Mouse (Mus musculus) heart, adult 8-10 months (tissue): ENCODE data around the gene Mnd1. TPM values are rescaled to one million over a fixed set of nuclear protein-coding genes. Genes with fewer than 3 reads are reported as not detected.

ENCODE experiments used
- DNase-seq: peaks from one replicate; pipeline ENCODE4 v3.0.0; 2022; ENCODE audit warnings: low spot score
- total RNA-seq, 4 experiments: library from RNA; stranded (reverse); gene quantifications; 2 replicates each; pipeline ENCODE4 v1.2.4; 2022

Gene Mnd1
- total RNA-seq, 4 experiments from 2014 or later, result 1.9 to 3.4 (median 2.3) TPM

DNA sequence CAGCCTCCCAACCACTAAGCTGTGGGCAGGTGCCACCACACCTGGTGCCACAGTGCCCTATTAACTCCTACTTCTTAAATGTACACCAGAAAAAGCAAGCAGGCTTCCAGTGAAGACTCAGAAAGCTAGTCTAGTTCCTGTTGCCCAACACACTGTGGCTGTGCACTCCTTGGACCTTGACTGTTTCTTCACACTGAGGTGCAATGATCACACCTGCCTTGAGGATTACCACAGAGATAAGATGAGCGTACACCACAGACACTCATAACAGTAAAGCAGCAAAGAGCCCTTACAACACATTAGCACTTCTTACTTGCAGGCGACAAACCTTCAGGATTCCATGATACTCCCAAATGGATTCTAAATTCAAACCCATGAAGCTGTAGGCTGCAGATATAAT is 62.7 kb downstream of the Mnd1 start:
- DNase-seq, result no peak

DNA sequence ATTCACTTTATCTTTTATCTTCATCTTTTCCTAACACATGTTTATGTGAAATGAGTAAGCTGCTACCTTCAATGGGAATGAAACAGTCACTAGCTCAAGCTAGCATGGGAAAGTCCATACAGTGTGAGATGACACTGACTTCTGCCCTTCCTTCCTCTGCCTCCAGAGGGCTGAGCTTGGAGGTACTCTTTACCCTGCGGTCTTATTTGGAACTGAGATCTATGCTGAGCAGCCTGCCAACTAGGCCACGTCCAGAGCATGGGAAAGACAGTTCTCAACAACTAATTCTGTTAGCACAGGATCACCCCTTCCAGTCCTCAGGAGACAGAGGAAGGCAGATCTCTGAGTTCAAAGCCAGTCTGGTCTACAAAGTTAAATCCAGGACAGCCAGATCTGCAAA is 64.6 kb downstream of the Mnd1 start:
- DNase-seq, result no peak

DNA sequence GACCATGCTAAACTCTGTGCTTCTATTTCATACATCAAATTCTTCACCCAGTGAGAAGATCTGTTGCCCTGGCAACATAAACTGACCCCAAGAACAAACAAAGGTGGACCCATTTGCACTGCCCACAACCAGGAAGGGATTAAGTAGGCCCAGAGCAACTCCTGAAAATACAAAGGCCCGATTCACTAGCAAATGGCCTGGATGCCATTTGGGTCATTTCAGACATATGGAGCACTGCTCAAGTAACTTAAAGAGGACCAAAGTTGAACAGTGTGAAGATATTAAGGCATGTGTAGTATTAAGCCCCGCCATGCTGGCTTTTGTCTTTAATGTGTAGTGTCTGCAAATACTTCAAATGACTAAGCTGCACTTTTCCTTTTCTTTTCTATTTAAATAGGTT is 68.7 kb downstream of the Mnd1 start:
- DNase-seq, result no peak

DNA sequence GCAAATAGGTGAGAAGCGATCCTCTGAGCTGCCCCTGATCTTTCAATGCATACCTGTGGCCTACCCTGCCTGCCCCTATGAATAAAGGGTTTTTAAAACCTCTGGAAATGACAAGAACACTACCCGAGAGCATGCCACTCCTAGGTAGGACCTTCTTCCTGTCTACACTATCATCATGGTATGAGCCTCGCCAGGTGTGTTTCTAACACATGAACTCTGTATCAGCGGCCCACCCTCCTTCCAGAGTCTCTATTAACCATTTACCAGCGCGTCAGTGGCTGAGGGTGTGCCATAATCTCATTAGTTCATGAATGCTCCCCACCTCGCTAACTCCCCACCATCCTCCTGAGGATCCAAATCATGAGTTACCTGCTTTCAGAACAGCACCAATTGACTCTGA is 69.2 kb downstream of the Mnd1 start:
- no peak for DNase-seq

DNA sequence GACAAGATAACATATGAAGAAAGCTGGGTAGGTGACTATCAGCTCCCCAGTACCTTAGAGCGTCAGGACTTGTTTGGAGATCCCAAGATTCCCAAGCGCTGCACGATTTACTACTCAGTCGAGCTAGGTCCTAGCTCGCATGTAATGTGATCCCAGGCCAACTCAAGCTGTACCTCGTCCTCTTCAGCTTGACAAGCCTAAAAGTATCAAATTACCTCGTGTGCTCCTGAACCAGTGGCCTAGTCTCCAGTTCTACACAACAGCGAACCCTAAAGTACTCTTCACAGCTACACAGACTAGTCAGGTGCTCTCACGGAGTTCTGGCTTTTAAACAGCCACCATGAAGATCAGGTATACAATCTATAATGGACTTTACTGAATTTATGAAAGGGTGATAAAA is 70.2 kb downstream of the Mnd1 start:
- DNase-seq, result no peak

DNA sequence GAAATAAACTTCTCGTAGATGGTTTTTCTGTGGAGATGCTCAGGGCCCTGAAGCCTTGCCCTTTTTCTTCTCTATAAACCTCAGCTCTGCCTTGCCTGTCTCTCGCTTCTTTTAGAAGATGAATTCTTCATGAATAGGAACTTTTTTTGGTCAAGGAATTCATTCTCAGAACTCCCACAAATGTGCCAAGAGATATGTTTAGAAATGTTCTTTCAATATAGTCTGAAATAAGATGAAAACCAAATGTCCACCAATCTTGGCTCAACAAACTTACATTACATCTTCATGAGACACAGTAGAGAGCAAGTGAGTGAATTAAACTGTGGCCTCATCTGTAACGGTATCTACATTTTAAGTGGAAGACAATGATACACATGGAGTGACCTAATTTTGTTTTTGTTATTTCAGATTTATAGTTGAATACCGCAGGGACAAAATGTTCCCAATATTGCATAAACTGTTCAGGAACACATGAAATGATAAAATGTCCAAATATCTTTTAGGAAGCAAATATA is 74.3 kb downstream of the Mnd1 start:
- no peak for DNase-seq

DNA sequence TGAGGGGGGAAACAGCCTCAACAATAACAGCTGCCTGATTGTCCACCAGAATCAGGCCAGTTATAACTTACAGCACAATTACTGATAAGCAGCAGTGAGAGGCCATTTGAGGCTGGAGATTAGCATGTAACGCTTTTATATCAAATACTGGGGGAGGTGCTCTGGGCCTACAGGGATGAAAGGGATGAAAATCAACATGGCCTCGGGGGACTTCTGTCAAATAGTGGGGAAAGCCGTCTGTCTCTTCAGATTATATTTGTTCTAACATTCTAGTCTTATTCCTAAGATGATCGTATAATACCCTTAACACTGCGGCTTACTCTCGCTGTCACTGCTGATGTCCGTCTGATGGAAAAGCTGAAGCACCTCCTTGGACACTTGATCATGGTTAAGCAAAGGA is 75.5 kb downstream of the Mnd1 start:
- DNase-seq, result no peak

DNA sequence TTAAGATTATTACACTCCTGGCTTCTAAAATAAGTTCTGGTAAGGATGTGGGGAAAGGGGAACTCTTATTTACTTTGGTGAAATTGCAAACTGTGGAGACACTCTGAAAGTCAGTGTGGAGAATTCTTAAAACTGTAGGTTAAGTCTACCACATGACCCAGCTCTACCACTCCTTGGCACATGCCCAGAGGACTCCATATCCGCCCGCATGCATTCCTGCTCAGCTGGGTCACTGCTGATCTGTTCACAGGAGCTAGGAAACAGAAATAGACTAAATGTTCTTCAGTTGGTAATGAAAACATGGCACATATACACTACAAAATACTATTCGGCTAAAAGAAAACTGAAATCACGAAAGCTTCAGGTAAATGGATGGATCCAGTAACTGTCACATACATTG is 78.1 kb downstream of the Mnd1 start:
- no peak for DNase-seq

DNA sequence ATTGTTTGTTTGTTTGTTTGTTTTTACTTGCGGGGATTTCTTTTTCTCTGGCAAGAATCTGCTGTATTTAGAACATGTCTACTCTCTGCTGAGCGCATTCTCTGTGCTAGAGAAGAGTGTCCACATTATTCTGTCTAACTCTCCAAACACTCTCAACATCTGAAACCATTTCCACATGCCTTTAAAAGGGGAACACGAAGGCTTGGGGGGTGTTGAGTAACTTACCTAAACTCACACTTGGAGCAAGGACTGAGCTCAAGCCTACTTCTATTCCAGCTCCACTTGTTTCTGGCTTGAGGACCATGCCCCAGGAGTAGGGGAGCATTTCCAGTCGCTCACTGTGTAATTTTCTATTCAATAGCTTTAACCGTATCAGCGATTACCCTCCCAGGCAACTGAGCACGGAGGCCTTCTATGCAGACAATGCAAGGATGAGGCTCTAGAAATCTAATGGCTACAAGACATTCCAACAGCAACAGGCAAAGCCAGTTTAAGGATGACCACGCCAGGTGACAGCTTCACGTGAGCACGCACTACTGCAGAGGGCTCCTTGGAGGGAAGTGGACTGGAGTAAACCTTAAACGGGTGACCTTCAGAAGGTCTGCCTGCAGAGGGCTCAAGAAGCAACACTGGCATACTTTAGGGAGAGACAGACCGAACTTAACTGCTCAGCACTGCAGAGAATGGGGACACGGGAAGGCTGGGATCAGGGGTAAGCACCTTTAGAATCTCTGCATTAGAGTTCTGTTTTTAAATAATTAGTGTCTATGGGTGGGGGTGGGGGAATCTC is 78.8 kb downstream of the Mnd1 start:
- DNase-seq, result no peak

DNA sequence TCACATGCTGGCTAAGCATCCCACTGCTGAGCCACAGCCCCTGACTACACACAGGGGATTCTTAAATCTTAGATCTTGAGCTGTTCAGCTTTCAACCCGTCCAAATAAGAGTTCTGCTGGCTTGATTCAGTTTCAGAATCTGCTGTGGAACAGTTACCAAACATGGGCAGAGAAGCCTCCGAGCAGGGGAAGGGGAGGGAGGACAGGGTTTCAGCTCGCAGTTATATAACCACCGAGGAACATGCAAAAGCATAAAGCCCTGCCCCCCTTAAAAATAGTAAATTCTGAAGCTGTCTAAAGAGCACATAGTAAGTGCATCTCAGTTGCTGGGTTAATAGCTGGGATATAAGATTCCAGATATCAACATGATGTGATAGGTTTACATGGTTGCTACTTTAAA is 80.1 kb downstream of the Mnd1 start:
- DNase-seq, result no peak

DNA sequence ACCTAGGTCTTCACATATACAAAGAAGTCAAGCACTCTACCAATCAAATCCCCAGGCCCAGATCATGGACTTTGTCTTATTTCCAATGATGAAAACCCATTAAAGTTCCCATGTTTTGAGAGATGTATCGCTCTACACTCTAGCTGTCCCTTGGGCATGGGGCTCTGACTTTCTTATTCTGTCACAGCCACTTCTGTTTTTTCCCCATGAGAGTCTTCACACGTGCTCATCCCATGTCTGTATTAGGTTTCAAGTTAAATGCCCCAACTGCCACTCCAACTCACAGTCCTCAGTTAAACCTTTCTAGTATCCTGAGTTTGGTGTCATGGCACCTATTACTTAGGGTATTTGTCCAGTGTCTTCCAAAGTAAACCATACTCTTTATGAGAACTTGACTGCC is 80.8 kb downstream of the Mnd1 start:
- no peak for DNase-seq

DNA sequence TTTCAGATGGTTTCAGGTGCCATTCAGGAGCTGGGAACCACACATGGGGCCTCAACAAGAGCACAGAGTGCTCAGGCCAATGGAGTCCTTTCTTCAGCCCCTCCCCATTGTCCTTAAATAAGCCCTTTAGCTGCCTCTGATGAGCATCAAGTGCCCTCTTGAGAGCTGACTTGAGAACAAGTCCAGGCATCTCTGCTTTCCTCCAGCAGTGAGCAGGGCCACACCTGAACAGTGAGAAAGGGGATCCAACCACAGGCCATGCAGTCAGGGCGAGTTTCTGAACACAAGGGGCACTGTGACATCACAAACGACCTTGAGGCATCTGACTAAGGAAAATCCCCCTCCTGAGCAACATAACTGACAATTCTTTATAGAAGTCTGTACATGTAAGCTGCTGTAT is 83.9 kb downstream of the Mnd1 start:
- no peak for DNase-seq

DNA sequence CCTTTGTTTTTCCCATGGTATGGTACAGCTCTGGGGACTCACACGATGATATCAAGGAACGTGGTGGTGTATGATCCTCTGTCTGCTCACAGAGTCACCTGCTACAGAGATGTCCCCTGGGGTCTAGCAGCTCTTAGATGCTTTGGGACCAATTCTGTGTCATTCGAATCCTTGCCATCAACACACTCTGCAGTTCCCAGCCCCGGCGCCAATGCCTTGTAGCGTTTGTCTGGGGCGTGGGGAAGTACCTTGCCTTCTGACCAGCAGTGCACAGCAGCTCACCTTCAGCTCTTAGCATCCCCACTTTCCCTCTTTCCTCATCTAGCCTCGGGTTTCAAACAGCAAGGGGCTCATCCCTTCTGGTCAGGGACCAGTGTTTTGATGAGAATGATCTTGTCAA is 84.8 kb downstream of the Mnd1 start:
- DNase-seq, result no peak

DNA sequence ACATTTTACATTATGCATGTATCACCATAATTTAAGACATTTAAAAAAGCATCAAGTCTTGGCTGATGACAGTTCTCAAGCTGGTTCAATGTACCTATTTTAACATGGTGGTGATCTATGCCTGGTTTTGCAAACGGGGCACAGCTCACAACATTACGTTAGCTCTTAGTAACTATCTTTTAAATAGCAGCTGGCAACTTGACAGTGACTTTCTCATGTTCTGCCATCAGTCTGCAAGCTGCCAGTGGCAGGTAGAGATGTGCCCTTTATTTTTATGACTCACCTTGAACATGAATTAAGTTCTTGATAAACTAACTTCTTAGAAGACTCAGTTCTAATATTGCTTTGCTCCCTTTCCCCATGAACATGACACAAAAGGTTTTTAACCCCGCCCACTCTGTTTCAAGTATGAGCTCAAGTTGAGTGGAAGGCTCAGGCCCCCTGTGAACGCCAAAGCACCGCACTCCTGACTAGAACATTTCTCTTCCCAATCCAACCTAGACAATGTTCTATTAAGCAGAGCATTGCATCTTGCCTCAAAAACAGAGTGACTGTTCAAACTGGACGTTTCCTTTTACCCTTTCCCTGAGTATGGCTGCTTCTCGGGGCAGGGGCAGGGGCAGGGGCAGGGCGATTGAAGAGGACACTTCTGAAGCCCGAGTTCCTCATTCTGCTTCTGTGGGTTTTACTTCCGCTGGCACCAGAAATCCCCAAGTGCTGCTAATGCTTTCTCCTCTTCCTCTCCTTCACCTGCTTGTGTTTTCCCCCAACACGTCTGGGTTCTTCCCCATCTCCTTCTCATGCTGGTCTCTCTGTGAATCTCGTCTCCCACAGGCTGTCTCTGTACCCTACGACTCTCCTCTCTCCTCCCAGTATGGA is 86.5 kb downstream of the Mnd1 start:
- DNase-seq, result no peak

DNA sequence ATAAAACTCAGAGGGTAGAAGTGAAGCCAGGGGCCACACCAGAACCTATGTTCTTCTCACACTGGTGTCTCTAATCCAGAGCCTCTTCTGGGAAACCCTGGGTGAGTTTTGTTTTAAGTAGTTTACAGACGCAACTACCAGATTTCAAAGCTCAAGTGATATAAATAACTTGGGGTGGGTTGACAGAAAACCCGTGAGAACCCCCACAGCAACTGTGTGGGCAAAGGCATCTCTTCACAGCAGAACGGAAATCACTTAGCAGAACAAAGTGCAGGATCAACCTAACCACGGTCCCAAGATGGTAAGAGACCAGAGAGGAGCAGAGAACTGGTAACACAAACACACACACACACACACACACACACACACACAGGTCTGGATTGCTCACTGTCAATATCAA is 89.8 kb downstream of the Mnd1 start:
- no peak for DNase-seq

DNA sequence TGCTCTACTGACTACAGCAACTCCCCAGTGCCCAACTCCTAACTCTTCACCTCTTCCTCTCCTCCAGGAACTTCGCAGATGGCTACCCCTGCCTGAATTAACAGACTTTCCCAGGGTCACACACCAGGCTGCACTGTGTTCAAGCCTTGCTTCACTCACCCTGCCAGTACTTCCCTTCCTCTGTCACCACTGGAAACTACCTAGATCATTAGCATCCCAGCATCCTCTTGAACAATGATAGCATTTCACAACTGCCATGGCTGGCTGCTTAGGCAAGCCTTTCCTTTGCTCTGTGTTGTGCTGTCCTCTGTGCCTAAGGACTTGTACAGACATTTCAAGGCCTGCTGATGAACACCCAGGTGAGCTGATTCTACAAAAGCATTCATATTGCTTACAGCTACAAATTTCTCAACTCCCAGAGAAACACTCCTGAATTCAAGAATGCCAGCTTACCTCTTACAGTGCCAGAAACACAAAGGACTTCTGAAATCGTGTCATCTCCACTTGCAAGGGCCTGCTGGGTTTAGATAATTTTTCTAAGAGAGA is 92.1 kb downstream of the Mnd1 start:
- no peak for DNase-seq

DNA sequence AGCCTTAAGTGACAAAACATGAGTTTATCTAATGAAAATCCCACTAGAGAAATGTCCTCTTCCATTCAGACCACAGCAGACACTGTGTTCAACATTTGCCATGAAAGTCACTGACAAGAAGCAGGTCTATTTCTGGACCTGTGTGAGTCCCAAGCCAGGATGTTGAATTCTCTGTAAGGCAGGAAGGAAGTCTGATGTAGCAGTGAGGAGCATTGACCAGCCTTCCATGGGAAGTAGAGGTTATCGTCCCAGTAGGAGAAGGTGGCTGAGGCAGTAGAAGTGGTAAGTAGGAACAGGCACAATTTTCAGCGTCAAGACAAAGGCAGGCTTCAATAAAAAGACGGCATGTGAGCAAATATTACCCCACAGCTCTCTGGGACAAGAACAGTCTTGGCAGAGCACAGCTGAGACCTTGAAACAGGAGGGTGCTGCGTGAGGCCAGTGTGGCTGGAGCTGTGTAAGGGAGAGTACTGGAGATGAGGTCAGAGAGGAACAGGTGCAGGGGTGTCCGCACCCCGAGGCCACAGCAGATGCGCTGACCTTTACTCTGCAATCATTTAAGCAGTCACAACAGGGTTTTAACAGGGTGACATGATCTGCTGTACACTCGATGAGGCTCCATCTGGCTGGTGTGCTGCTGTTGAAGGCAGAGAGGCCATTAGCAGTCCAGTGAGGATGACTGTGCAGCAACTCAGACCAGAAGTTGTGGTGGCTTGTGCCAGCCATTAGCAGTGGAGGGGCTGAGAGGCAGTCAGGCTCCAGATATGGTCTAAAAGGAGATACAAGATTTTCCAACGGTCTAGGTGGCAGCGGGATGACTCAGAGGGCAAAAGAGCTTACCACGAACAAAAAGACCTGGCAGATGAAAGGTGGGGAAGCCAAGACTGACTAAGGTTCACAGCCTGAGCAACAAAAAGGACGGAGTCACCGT is 93.8 kb downstream of the Mnd1 start:
- no peak for DNase-seq

DNA sequence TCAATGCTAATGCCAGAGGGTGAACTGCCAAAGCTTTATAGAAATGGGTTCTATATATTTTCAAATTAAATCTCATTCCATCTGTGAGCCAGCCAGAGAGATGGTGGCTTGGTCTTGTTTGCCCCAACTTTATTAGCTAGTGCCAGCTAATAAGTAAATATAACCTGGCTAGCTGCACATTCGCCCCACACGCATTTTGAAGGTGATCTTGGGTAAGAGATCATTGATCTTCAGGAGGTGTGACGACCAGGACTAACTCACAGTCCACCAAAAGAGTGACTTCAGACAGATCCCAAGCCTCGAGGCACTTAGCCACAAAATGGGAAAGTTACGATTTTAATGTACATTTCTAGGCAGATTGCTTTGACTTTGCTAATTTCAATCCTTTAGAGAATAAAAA is 94.6 kb downstream of the Mnd1 start:
- no peak for DNase-seq

DNA sequence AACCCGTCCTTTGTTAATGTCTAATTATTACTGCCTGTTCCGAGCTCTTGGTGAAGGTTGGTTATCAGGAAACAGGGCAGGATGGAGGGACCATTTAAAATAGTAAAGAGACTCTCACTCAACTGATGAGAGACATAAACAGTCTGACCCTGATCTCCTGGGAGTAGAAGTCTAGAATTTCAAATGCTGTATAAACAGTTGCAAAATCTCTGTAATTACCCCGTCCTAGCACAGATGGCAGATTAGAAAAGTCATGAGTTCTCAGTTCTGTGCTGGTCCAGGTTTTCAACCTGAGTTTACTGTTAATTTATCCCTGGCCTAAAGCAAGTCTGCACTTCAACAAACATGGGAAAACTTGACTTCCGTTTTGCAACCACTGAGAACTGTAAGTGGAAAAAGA is 95.5 kb downstream of the Mnd1 start:
- no peak for DNase-seq

DNA sequence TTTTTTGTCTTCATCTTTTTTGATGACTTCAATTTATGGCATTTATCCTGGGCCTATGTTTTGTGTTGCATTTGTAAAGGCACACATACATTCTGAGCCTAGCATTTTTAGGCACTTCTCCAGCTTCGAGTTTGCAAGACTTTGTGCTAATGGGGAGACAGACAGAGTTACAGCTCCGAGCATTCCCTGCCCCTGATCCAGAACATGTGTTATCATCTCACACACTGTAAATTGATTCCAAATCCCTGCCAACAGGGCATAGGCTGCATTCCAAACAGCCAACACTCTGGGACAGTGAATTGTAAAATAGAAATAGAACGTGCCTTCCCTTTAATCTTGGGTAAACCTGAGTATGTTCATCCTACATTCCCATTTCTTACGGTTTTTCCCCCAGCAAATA is 95.9 kb downstream of the Mnd1 start:
- DNase-seq, result no peak

DNA sequence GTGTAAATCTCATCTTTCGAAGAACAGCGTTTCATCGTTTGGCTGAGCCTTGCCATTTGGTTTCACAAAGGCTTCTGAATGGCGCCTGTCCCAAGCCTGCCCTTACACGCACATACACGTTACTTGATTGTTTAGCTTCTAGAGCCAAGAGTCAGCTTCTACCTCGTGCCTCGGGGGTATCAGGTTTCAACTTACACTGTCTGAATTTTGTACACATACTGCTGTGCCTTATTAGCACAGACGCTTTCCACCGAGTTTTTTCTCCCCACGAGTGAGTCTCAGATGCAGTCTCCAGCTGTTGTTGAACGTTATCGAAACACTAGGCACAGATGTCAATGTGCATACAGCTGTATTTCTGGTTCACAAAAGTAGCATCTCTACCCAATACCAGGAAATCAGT is 96.3 kb downstream of the Mnd1 start:
- DNase-seq, result no peak
